Mouse (Mus musculus) c-Kit-positive CD71-positive TER-119-negative erythroid progenitor cells, embryonic 14.5 days (primary cell): ENCODE measurements at regions not wholly inside any gene's neighbourhood (a gene's known extent, or its start where the extent isn't known, plus 50 kb on each side); places are given as distances from the start of the nearest gene placed in this dataset.

Experiments used
- DNase-seq: peaks from one replicate; pipeline ENCODE4 v3.0.0-alpha.2; 2013; ENCODE audit warnings: low read depth

- DNase-seq = no peak
Measured at GRCm38 (mm10) chr11:20929426-20929825, 98.6 kb upstream of the Lgalsl start.

DNA sequence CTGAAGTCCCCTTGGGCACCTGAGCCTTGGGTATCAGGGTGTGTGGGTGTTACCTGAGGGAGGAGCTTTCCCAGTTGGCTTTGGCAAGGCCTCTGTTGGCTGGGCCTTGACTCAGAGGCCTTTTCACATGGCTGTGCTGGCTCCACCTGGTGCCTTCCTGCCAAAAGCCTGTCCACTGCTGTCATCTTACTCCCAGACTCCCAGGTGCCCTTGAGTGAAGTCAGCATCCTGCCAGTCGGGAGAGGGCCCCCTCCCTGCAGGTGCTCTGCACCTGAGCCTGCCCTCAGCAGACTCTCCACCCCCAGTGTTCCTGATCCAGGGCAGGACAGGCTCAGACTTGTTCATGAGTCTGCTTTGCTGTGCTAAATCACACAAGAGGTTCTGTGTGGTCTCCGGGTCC is 99.2 kb upstream of the Lgalsl start:
- no peak for DNase-seq

GRCm38 (mm10) chr11:20930573-20930972 is 99.7 kb upstream of the Lgalsl start:
- DNase-seq = no peak

DNA sequence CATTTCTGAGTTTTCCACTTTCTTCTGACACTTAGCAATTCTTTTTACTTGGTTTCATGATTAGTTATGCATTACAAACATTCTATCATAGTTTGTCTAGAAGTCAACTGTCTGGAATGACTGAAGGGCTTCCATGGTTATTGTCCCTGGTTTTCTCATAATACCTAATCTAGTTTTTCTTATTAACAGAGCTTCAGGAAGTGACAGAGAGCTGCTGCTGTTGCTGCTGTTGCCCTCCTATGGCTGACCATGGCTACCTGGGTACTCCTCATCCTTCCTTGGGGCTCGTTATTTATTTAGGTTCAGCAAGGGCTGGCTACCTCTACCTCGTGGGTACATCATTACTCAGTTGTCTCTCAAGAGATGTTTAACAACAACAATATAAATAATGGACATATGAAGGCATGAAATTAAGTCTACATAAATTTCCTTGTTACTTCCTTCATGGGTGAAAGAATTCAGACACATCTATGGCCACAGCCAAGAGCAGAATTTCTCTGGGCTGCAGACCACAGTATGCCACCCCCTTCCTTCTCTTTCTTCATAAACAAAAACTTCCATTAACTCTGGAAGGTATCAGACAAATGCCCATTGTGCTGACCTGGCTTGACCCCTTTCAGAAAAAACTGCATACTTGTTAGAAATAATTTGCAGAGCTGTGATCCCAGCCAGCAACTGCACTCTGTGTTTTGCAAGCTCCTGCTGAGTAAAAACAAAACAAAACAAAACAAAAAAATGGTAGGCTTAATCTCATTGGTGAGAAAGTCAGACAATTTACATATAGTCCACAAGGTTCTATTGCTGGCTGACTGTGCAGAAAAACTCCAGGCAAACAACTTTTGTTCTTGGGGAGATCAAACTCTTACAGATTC is 103.6 kb upstream of the Lgalsl start:
- no peak for DNase-seq

DNA sequence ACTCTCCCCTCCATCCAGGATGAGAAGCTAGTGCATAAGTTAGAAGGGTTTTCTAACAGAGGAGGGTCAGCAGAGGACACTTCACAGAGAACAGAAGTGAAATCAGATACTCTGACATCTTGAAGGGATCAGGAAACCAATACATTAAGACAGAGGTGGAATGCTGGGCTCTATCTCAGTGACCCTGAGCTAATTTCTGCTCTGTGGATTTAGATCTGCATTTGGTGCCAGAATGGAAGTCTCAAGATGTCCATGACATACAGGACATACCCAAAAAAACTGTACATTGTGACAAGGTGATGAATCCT is 104.2 kb upstream of the Lgalsl start:
- no peak for DNase-seq

- no peak for DNase-seq
Measured at GRCm38 (mm10) chr11:20935910-20936309, 105.1 kb upstream of the Lgalsl start.

DNA sequence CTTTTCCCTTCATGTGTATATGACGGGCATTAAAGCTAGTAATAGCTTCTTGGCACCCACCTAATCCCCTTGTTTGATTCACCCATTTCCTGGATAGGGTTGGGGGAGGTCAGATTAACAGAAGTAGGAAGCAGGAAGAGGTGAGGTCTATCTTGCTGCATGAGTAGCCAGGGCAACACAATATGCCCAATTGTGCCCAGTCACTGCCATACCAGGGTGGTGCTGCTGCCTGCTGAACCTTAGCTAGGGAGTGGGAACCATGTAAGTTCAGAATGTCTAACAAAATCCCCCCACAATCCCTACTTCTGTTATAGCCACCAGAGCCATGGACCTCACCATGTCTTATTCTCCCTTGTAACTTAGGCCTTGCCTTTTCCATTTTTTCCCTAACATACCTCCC is 106.1 kb upstream of the Lgalsl start:
- DNase-seq = no peak

GRCm38 (mm10) chr11:20937942-20938341 is 107.1 kb upstream of the Lgalsl start:
- DNase-seq = no peak

- no peak for DNase-seq
Measured at GRCm38 (mm10) chr11:20939644-20940043, 108.8 kb upstream of the Lgalsl start.

DNA sequence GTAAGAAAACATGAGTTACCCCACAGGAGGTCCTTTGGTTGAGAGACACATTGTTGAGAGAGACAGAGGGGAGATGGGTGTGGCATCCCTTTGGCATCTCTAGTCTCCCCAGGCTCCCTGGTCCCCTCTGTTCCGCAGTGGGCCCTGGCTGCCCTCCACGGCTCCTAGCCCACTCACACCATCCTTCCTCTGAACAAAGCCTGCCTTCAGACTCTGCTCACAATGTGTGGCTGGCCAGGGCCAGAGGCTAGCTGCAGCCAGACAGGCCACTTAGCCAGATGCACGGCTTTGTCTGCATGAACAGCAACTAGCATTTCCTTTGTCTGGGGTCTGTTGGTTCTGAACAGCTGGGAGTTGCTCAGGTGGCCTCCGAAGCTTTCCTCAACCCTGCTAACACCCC is 110.7 kb upstream of the Lgalsl start:
- DNase-seq = no peak

DNA sequence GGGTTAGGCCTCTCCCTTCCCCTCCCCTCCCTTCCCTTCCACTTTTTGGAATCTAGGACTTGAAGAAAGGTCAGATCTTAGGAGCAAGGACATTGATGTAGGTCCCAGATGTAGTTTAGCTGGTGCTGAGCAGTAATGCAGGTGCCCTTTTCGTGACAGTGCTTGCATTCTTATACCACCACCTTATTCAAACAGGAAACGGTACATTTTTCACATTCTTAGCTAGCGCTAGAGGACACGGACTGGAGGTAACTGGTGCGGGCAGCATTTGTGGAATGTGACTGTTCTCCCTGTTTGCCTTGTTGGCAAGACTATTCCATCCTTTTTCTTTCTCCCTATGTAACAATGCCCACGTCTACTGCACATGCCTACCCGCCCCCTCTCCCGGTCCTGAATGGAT is 124.7 kb upstream of the Lgalsl start:
- no peak for DNase-seq

- no peak for DNase-seq
Measured at GRCm38 (mm10) chr11:20957766-20958165, 126.9 kb upstream of the Lgalsl start.

GRCm38 (mm10) chr11:20958233-20958632 is 127.4 kb upstream of the Lgalsl start:
- no peak for DNase-seq

DNA sequence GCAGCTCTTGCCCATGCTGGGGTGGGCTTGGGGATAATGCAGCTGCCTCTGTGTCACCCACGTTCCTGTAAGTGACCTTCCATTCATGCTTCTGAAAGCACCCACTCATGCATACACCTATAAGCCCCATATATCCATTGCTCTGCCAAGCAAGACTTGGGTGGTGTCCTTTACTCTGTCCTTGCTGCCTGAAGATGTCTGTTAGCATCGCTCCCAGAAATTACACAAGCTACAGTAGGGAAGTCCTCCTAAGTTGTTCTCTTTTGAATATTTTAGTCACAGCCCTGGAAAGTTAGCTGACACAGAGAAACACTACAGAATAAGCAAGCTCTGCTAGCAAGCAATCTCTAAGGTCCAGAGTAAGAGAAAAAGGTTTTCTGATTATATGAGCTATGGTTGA is 129.2 kb upstream of the Lgalsl start:
- no peak for DNase-seq

- DNase-seq = no peak
Measured at GRCm38 (mm10) chr11:20960750-20961149, 129.9 kb upstream of the Lgalsl start.

DNA sequence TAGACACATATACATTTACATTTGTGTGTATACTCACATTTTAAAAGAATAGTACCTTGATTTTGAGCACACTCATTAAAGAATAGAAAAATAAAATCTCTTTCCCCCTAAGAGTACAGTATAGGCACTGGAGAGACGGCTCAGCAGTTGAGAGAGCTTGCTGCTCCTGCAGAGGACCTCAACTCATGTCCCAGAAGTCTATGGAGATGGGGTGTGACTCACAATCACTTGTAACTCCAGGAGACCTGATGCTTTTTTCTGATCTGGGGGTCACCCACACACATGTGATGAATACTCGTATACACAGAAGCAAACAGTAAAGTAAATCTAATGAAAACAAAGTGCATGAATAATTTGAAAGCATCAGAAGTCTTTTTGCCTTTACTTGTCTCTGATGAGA is 129.5 kb upstream of the Peli1 start:
- DNase-seq = no peak

GRCm38 (mm10) chr11:20965575-20966239 is 125.4 kb upstream of the Peli1 start:
- no peak for DNase-seq

DNA sequence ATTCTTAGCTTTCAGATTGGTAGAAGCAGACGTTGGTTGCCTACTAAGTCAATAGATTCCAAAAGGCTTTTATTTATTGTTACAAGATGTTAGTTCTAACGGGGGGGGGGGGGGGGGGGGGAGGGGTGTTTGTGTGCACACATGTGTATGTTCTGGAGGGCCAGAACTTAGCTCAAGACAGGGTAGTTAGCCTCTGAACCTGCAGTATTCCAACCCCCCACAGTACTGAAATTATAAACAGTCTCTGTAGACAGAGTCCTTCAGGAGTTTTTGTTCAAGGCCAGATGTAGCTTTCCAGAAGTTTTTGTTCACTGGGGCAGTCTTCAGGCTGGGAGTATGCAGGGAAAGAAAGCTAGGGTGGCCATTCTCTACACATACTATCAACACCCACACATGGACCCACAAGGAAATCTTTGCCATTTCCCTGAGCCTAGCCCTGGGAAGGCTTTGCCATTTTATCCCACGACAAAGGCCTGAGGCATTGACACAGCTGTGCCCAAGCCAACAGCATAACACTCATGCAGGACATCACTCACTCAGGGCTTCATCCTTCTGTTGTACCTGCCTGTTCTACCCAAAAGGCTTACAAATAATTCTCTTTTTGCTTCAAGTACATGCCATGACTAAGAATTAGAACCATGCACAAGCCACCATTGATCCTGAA is 123.6 kb upstream of the Peli1 start:
- no peak for DNase-seq

DNA sequence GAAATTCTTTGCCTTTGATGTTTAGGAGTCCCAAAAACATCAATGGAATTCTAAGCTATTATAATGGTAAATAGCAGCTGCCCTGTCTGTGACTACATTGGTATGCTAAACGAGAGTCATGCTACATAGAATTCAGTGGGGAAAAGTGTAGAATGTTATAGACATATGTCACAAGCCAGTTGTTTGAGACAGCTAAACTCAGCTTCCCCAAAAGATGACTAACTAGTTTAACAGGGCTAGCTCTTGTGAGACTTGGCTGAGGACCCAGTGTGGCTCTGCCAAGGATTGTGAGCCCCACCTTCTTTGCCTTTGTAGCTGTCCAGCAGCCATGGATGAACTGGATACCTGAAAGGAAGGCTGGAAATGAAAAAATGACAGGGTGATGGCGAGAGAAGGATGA is 122.8 kb upstream of the Peli1 start:
- DNase-seq = no peak

DNA sequence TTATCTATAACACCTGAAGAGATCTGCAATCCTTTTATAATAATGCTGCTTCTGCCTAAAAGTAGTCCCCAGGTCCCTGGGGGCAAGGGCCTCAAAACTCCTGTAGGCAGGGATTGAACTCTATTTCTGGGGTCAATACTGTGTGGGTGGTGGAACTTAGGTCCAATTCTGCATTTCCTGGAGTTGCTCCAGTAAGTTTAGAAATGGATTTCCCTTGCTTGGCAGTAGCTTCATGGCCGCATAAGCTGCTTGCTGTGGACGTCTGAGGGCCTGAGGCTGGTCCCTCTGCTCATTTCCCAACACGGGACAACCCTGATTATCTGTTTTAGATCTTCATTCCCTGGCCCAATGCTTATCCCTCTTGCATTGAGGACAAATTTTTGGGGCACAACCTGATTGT is 118.0 kb upstream of the Peli1 start:
- no peak for DNase-seq

DNA sequence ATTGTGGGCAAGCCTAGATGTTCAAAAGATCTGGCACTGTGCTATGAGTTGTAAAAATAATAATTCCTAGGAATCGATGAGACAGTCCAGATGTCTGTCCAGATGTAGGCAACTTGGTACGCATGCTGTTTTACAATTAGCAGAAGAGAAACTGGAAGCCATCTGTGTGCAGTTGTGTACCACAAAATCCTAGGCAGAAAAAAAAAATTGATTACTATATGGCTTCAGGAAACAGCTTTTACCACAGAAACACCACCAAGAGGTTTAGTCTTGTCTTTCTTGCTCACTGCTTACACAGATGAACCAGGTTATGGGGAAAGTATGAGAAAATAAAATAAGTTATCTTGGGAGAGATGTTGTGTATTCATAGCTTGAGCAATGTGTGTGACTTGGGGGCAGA is 109.5 kb upstream of the Peli1 start:
- no peak for DNase-seq

DNA sequence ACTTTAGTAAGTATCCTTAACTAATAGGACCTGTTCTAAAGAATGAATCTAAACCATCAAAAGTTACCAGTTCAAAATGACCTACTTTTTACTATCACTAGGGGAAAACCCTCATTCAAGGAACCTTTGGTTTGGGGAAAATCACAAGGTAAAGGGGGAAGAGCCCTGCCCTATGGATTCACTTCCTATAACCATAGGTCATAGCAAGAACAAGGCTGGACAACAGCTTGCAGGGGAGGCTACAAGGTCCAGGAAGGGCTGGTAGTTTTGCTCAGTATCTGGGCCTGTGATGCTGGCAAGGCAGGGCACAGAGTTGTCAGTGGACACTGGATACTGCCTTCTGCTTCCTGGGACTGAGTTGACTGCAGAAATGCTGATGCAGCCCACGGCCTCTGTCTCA is 109.1 kb upstream of the Peli1 start:
- DNase-seq = no peak

DNA sequence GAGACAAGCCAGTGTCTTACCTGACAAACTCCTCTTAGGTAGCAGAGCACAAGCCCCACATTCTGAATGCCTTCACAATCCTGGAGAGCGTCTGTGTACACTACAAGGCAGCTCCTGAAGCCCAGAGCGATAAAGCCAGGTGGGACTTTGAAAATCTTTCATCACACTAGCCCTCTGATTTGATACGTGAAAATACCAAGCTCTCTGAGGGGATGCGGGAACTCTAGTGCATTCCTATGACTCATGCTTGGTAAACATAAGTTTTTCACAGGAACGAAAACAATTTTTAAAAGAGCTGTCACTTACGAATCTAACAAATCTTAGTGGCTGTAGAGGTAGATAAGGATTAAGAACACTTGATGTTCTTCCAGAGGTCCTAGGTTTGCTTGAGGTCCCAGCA is 108.6 kb upstream of the Peli1 start:
- DNase-seq = no peak
